Mouse (Mus musculus) kidney, embryonic 15.5 days (tissue): ENCODE results near the gene Stmn1. TPM values are rescaled to one million over a fixed set of nuclear protein-coding genes. Genes with fewer than 3 reads are reported as not detected.

Experiments
- ATAC-seq: fragments of 200-750 bp; cut with Nextera tagmentation; replicated peaks from 2 replicates; pipeline ENCODE4 v1.8.0; 2017; ENCODE audit warnings: moderate TSS enrichment; ENCODE audit not compliant: low FRiP score
- H3K27ac ChIP-seq: fragments of 300-500 bp; sonication (generic); 2 replicates; pipeline ENCODE4 v1.5.1; 2015; ENCODE audit warnings: mild to moderate bottlenecking, inconsistent platforms
- H3K27me3 ChIP-seq: fragments of 300-500 bp; sonication (generic); 2 replicates; pipeline ENCODE4 v1.6.1; 2015; ENCODE audit warnings: inconsistent platforms
- H3K36me3 ChIP-seq: fragments of 300-500 bp; sonication (generic); 2 replicates; pipeline ENCODE4 v1.6.1; 2015; ENCODE audit warnings: inconsistent platforms
- H3K4me1 ChIP-seq: fragments of 300-500 bp; sonication (generic); 2 replicates; pipeline ENCODE4 v1.6.1; 2015; ENCODE audit warnings: inconsistent platforms
- H3K4me2 ChIP-seq: fragments of 300-500 bp; sonication (generic); 2 replicates; pipeline ENCODE4 v1.6.1; 2015; ENCODE audit warnings: moderate library complexity, mild to moderate bottlenecking, inconsistent platforms
- H3K4me3 ChIP-seq: fragments of 300-500 bp; sonication (generic); replicated peaks from 2 replicates; pipeline ENCODE4 v1.5.1; 2015; ENCODE audit warnings: mild to moderate bottlenecking, inconsistent platforms
- H3K9ac ChIP-seq: fragments of 300-500 bp; sonication (generic); 2 replicates; pipeline ENCODE4 v1.6.1; 2015; ENCODE audit warnings: mild to moderate bottlenecking, inconsistent platforms
- H3K9me3 ChIP-seq: fragments of 300-500 bp; sonication (generic); replicated peaks from 2 replicates; pipeline ENCODE4 v1.6.1; 2016; ENCODE audit warnings: inconsistent platforms
- WGBS: fragments of 180-500 bp; shearing (Covaris S2); methylation state at CpG from one replicate; pipeline ENCODE4 v1.1.7; 2015; ENCODE audit warnings: mixed read lengths; 5-methylcytosine and 5-hydroxymethylcytosine counted together
- polyA plus RNA-seq: library from polyadenylated mRNA; unstranded; fragments of >200 nt; fragmentation: Nextera tagmentation; extraction: Ambion mirVana; gene quantifications from 2 replicates; pipeline ENCODE4 v1.2.1, GENCODE M21; 2015

Stmn1 gene
- polyA plus RNA-seq, 1 experiment from 2014 or later, result 1,708 TPM

DNA sequence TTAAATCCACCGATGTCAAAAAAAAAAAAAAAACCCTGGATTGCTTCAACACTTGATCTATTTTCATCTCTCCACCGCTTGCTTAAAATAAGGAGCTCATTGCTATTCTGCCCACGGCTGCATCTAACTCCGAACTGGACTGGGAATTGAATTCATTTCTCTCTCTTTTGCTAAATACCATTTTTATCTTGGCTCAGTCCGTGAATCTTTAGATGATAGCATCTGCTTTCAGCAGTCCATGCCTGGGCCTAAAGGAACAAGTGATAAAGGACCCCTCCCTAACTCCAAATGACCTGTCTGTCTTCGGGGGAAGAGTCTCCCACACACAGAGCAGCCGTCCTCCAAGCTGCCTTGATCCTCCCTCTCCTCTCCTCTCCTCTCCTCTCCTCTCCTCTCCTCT, 23.2 kb upstream of the Stmn1 start:
- no peak for ATAC-seq
- Histone ChIP-seq H3K4me3 (no peak overlapping the region), H3K4me1 (peaks cover 5% of the 10 kb centered on the region), H3K36me3 (no peaks in the 10 kb centered on the region), H3K27ac (no peak overlapping the region), H3K27me3 (peaks cover 10% of the 10 kb centered on the region; the same call in 1 of the 2 replicates), H3K4me2 (no peak overlapping the region), H3K9ac (no peak overlapping the region), H3K9me3 (no peaks in the 10 kb centered on the region)
- 44% methylated on average over 7 of the region's 7 CpGs for WGBS

DNA sequence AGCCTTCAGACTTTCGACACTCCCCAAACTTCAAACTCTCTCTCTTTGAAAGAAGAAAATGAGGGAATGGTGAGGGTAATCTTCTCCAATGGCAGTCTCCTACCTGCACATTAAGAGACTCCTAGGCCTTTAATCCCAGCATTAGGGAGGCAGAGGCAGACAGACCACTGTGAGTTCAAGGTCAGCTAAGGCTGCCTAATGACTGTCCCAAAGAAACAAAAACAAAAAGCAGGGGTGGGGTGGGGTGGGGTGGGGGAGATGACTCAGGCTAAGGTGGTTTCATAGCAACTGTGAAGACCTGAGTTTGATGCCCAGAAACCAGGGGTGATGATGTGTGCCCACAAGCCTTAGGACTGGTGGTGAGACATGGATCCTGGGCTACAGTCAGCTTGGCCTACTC, 22.6 kb upstream of the Stmn1 start:
- Histone ChIP-seq H3K27ac (no peak overlapping the region), H3K9ac (no peak overlapping the region), H3K4me2 (no peak overlapping the region), H3K4me3 (no peak overlapping the region), H3K4me1 (peaks cover 11% of the 10 kb centered on the region), H3K36me3 (no peaks in the 10 kb centered on the region), H3K27me3 (peaks cover 15% of the 10 kb centered on the region), H3K9me3 (no peaks in the 10 kb centered on the region)
- ATAC-seq, result no peak
- 25% methylated on average over 1 of the region's 1 CpGs for WGBS

DNA sequence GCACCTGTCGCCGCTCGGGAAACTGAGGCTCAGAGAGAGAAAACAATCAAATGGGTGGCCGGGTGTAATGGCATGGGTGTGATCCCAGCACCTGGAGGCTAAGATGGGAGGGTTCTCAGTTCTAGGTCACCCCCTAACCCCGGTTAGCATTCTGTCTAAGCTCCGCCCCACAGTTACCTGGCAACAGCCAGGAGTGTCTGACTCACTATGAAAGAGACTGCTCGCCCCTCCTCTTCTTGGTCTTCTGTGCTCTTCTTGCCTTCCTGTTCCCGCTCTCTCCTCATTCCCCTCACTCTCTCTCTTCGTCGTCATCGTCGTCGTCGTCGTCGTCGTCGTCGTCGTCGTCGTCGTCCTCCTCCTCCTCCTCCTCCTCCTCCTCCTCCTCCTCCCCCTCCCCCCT, 20.2 kb upstream of the Stmn1 start:
- no peak for ATAC-seq
- no peak overlapping the region for H3K4me3 ChIP-seq
- H3K9ac ChIP-seq, result no peak overlapping the region
- H3K4me2 ChIP-seq, result no peak overlapping the region
- no peaks in the 10 kb centered on the region for H3K9me3 ChIP-seq
- no peak overlapping the region for H3K27ac ChIP-seq
- WGBS, result 54% methylated on average over 23 of the region's 23 CpGs
- no peaks in the 10 kb centered on the region for H3K36me3 ChIP-seq
- H3K27me3 ChIP-seq, result peaks cover 37% of the 10 kb centered on the region
- peaks cover 16% of the 10 kb centered on the region for H3K4me1 ChIP-seq

DNA sequence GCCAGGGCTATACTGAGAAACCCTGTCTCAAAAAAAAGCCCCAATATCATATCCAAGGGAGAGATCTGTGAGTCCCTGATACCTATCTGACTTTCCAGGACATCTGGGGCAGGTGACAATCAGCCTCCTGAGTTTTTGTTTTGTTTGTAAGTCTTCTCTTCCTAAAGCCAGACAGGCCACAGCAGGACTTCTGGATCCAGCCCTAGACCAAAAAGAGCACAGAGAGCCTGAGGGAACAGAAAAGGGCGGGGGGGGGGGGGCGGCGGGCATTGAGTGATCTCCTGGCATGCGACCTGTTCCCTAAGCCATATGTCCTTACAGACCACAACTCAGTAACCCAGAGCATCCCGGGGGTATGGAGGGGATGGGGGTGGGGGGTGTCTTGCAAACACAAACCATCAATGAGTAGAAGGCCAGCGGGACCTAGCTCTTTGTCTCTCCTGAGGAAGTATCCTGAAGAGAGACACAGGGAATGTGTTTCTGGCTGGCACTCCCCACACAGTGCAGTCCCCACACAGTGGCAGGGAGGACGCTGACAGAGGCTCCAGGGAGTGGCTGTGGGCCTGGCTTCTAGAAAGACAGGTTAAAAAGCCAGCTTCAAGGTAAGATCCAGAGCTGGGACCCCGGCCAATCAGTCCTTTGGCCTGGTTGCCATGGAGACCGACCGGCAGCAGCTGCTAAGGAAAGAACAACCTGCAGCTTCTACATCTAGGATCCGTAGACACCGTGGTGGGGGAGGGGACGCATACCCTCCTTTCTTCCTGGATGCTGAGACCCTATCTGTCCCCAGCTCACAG, 18.3 kb upstream of the Stmn1 start:
- Histone ChIP-seq H3K27me3 (peaks cover 54% of the 10 kb centered on the region), H3K4me1 (peaks cover 25% of the 10 kb centered on the region), H3K4me3 (no peak overlapping the region), H3K4me2 (no peak overlapping the region), H3K9me3 (no peaks in the 10 kb centered on the region), H3K36me3 (no peaks in the 10 kb centered on the region), H3K9ac (no peak overlapping the region), H3K27ac (no peak overlapping the region)
- WGBS, result 31% methylated on average over 13 of the region's 13 CpGs
- ATAC-seq, result no peak

DNA sequence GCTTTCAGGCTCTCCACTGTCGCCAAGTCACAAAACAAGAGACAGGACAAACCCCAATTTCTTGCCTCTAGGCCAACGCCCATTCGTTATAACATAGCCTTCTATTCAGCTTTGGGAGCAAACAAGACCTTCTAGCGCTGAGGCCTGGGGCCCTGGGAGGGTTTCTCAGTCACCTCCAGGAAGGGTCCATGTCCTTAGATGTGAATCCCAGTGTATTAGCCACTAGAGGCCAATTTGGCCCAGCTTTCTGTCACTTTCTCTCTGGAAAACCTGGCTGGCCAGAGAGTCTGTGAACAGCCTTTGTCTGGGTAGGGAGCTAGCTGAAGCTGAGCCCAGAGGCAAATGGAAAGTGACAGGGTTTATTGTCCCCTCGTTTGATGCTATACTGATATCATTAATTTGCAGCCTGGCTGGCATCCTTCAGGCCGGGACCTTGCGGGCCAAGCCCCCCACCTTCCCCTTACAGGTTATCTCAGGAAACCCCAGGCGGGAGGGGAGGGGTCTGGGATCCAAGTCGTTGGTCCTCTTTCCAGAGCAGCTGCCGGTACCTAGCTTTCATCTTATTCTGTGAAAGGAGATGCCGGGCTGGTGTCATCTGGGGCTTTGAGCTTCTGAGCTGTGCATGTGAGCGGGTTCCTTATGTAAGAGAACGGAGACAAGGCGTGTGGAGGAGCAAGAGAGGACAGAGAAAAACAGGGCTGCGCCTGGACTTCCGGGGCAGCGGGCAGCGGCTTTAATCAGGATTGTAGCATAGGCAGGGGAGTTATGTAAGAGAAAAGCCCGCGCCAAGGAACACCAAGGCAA, 17.5 kb upstream of the Stmn1 start:
- Histone ChIP-seq H3K4me1 (peaks cover 30% of the 10 kb centered on the region), H3K9ac (0 out of 2 replicates have a peak overlapping the region, but pooled peaks have one; percentile 21), H3K27me3 (peaks cover 54% of the 10 kb centered on the region), H3K27ac (no peak overlapping the region), H3K36me3 (no peaks in the 10 kb centered on the region), H3K9me3 (no peaks in the 10 kb centered on the region), H3K4me2 (peak overlapping the region; percentile 44), H3K4me3 (no peak overlapping the region)
- ATAC-seq, result no peak
- 19% methylated on average over 20 of the region's 20 CpGs for WGBS

DNA sequence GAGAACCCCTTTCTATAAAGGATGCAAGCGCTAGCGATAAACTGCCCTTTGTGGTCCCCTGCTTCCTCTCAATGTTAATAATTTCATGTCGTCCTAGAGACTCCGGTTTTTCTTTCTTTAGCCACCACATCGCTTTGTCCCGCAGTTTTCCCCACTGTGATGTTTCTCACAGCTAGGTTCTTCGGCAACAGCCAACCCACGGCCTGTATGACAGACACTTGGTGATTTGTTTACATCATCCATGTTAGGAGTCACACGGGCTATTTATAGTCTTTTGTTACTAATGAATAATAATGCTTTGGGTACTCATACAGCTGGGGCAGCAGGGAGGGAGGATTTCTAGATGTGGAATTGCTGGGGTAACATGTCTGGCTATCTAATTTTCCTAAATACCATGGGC, 16.6 kb upstream of the Stmn1 start:
- Histone ChIP-seq H3K9ac (no peak overlapping the region), H3K27me3 (peaks cover 54% of the 10 kb centered on the region), H3K36me3 (no peaks in the 10 kb centered on the region), H3K4me3 (no peak overlapping the region), H3K27ac (no peak overlapping the region), H3K4me1 (peaks cover 30% of the 10 kb centered on the region), H3K9me3 (no peaks in the 10 kb centered on the region), H3K4me2 (no peak overlapping the region)
- no peak for ATAC-seq
- WGBS, result 70% methylated on average over 9 of the region's 9 CpGs

DNA sequence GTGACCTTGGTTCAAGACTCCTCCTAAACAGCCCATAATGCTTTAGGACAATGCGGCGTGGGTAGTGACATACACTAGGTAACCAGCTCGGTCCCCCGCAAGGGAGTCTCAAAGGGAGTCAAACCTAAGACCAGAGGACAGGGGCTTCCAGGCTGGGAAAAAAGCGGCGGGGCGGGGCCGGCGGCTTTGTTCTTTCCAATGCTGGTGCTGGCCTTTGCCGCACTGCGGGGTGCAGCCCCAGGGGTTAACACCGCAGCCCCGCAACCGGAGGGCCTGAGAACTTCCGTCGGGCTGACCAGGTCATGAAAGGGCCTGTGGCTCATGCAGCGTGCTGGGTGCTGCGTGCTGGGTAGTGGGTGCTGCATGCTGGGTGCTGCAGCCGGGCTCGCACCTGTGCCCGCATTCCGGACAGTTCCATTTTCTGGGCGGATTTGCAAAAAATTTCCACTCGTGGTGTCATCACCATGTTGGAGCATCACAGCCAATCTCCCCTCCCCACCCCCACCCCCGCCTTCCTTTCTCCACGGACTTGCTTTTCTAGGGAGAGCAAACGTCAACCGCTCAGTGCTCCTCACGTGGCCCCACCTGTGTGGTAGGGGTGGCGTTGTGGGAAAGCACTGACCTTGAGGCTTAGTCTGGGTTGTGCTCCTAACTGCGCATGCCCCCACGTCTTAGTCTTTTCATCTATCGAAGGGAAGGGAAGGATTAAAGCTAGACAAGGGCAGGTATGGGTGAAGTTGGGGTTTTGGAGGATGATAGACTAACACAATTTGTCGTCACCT, 14.3 kb upstream of the Stmn1 start:
- peaks cover 47% of the 10 kb centered on the region for H3K27me3 ChIP-seq
- H3K27ac ChIP-seq, result no peak overlapping the region
- ATAC-seq, result no peak
- H3K4me2 ChIP-seq, result peak overlapping the region; percentile 35
- 28% methylated on average over 34 of the region's 34 CpGs for WGBS
- H3K36me3 ChIP-seq, result no peaks in the 10 kb centered on the region
- H3K9me3 ChIP-seq, result no peaks in the 10 kb centered on the region
- no peak overlapping the region for H3K4me3 ChIP-seq
- H3K4me1 ChIP-seq, result peaks cover 27% of the 10 kb centered on the region
- H3K9ac ChIP-seq, result no peak overlapping the region

DNA sequence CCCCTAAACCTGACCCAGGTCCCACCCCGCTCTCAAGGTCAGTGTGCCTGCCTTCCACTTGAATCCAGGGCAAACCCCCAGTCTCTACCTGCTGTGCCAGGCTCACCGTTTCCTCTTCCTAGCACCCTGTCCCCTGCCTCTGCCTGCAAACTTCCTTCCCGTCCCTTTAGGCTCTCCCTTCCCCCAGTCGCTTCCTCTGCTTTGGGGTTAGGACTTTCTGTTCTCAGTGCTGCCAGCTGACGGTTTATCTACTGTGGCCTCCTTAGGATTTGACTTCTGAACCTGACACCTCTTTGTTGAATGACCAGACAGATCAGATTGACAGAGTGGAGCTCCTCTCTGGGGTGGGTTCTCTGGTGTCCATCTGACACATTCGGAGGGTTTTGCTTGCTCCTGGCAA, 12.8 kb upstream of the Stmn1 start:
- peaks cover 41% of the 10 kb centered on the region for H3K27me3 ChIP-seq
- no peaks in the 10 kb centered on the region for H3K36me3 ChIP-seq
- no peak overlapping the region for H3K27ac ChIP-seq
- 25% methylated on average over 6 of the region's 6 CpGs for WGBS
- no peak overlapping the region for H3K4me3 ChIP-seq
- H3K4me1 ChIP-seq, result peaks cover 21% of the 10 kb centered on the region
- 0 out of 2 replicates have a peak overlapping the region, but pooled peaks have one; percentile 4 for H3K4me2 ChIP-seq
- H3K9me3 ChIP-seq, result no peaks in the 10 kb centered on the region
- ATAC-seq, result no peak
- H3K9ac ChIP-seq, result no peak overlapping the region

DNA sequence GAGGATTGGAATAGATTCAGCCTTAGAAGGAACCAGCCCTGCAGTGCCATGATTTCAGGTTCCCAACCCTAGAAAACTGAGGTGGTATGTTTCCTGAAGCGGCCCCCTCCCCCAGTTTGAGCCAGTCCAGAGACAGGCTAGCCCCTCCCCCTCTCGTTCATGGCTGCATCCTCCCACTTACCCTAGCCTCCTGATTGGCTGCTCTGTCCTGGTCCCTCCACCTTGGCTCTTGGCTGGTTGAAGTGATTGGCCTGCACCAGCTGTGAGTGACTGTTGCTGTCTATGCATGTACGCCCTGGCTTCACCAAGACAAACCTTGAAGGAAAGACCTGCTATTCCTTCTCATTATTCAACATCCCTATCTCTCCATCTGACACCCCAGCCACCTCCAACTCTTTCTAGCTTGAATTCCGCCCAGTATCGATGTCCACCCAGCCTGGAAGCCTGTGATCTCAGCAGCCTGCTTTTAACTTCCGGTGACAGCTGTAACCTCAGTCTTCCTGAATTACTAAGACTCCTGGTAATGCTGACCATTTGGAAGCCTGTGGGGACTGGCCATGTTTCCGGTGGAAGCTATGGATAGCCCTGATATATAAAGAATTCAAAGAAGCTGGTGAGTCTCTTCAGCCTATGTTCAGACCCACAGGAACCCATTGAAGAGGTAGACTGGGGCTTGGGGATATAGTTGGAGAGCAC, 10.8 kb upstream of the Stmn1 start:
- H3K36me3 ChIP-seq, result no peaks in the 10 kb centered on the region
- H3K4me1 ChIP-seq, result peaks cover 14% of the 10 kb centered on the region
- H3K4me3 ChIP-seq, result no peak overlapping the region
- H3K9me3 ChIP-seq, result no peaks in the 10 kb centered on the region
- WGBS, result 47% methylated on average over 7 of the region's 7 CpGs
- no peak overlapping the region for H3K9ac ChIP-seq
- peaks cover 23% of the 10 kb centered on the region for H3K27me3 ChIP-seq
- no peak for ATAC-seq
- no peak overlapping the region for H3K27ac ChIP-seq
- no peak overlapping the region for H3K4me2 ChIP-seq

DNA sequence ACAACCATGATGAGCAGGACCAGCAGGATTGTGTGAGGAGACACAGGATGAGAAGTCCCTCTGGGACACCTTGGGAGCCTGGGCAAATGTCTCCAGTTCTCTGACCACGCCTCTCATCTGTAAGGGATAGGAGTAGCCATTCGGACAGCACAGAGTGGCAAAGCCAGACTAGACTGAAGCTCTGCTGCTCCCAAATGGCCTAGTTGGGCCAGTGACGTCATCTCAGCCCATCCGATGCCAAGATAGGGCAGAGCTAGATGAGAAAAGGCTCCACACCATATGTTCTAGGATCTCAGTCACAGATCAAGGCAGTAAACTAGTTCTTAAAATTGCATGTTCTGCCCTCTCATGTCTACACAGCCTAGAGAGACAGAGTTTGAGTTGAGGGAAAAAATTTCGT, 9.3 kb upstream of the Stmn1 start:
- no peak overlapping the region for H3K9ac ChIP-seq

DNA sequence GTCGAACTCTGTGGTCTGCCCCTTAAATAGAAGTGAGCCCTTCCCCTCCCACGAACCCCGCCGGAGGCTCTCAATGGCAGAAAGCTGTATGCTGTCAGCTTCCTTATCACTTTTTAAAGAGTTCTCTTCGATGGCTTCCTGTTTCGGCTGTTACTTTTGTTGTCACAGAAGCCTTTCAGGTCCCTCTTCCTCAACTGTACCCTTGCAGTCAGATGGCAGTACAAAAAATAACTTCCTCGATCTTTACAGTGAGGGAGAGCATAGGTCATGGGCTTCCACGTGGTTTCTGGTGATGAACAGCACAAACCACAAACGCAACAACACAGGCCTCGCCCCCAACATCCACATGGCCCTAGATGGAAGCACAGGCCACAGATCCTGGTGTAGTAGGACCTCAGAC, 7.8 kb upstream of the Stmn1 start:
- no peak overlapping the region for H3K27ac ChIP-seq
- no peak overlapping the region for H3K4me2 ChIP-seq
- ATAC-seq, result no peak
- no peaks in the 10 kb centered on the region for H3K36me3 ChIP-seq
- peaks cover 2% of the 10 kb centered on the region; the same call in 1 of the 2 replicates for H3K4me1 ChIP-seq
- H3K27me3 ChIP-seq, result no peaks in the 10 kb centered on the region
- no peak overlapping the region for H3K9ac ChIP-seq
- 63% methylated on average over 10 of the region's 10 CpGs for WGBS
- no peak overlapping the region for H3K4me3 ChIP-seq
- no peaks in the 10 kb centered on the region for H3K9me3 ChIP-seq

More for the DNA sequence above, 9.3 kb upstream of the Stmn1 start:
- peaks cover 9% of the 10 kb centered on the region for H3K4me1 ChIP-seq
- H3K27ac ChIP-seq, result no peak overlapping the region
- peaks cover 10% of the 10 kb centered on the region for H3K27me3 ChIP-seq
- H3K4me2 ChIP-seq, result no peak overlapping the region
- no peaks in the 10 kb centered on the region for H3K36me3 ChIP-seq
- no peak overlapping the region for H3K4me3 ChIP-seq
- H3K9me3 ChIP-seq, result no peaks in the 10 kb centered on the region
- 66% methylated on average over 5 of the region's 5 CpGs for WGBS
- ATAC-seq, result no peak
